Comparison of ENCODE assay signal across 9 mouse cellular contexts in the genomic region with DNA sequence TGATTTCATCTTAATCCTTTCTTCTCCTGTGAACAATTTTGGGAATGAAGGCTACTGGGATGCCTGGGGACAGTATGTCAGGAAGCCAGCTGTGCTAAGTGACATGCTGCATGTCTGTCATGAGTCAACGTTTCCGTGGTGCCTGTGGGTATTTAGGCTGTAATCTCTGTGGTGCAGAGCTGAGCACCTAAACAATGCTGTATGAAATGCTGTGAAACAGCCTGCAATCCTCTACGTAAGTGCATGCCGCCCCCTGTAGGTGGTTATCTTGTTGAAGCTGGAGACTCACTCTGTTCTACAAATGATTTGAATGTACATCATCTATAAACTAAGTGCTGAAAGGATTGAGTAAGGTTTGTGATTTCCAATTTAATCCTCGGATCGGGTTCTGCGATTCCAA. TPM values are rescaled to one million over a fixed set of nuclear protein-coding genes. Genes with fewer than 3 reads are reported as not detected.
DNase-seq lines count a peak whose midpoint lies in the region; ATAC-seq lines count a peak whose summit lies in the region.
"Had no signal": no experiment of that assay in that cellular context is flagged by ENCODE, and none has a peak within 500 bp of the region (broad histone marks: within the 10 kb centered on the region; RNA-seq: fewer than 3 reads in every experiment).

No protein-coding gene starts in this region.

- WGBS in intestine, embryonic 14.5 days = 48% methylated on average over 7 of the region's 7 CpGs
- WGBS in intestine, embryonic 15.5 days = 42% methylated on average over 7 of the region's 7 CpGs

- H3K27me3 ChIP-seq in intestine, embryonic 14.5 days (replicated peaks; ENCODE audit: control insufficient read depth, insufficient read depth, low read length) = no peaks in the 10 kb centered on the region
- H3K27me3 ChIP-seq in intestine, embryonic 15.5 days (replicated peaks) = no peaks in the 10 kb centered on the region
- H3K27me3 ChIP-seq: lung, embryonic 15.5 days had no signal

- no peaks in the 10 kb centered on the region for H3K4me1 ChIP-seq in intestine, embryonic 14.5 days (replicated peaks; ENCODE audit: control insufficient read depth, insufficient read depth, low read length)
- H3K4me1 ChIP-seq in intestine, embryonic 15.5 days (replicated peaks) = no peaks in the 10 kb centered on the region
- H3K4me1 ChIP-seq: lung, embryonic 15.5 days had no signal

- intact Hi-C loops in left cerebral cortex, postnatal 14 days (cut with DNase I) = loop anchor here (5.0 kb wide), 1 partner anchor 269 kb away; no protein-coding TSS in a partner anchor

- no peak overlapping the region for H3K27ac ChIP-seq in intestine, embryonic 14.5 days (ENCODE audit: low read depth)
- H3K27ac ChIP-seq in intestine, embryonic 15.5 days = no peak overlapping the region
- H3K27ac ChIP-seq: lung, embryonic 15.5 days had no signal

- H3K36me3 ChIP-seq in intestine, embryonic 14.5 days (ENCODE audit: control insufficient read depth, insufficient read depth, low read length) = no peaks in the 10 kb centered on the region
- H3K36me3 ChIP-seq in intestine, embryonic 15.5 days = no peaks in the 10 kb centered on the region
- H3K36me3 ChIP-seq: lung, embryonic 15.5 days had no signal

- H3K9ac ChIP-seq in intestine, embryonic 14.5 days (ENCODE audit: low read length) = no peak overlapping the region
- no peak overlapping the region for H3K9ac ChIP-seq in intestine, embryonic 15.5 days
- H3K9ac ChIP-seq: lung, embryonic 15.5 days had no signal

- H3K9me3 ChIP-seq in intestine, embryonic 14.5 days (ENCODE audit: control insufficient read depth, low read length) = no peaks in the 10 kb centered on the region
- no peaks in the 10 kb centered on the region for H3K9me3 ChIP-seq in intestine, embryonic 15.5 days
- H3K9me3 ChIP-seq: lung, embryonic 15.5 days had no signal

- DNase-seq in intestine, embryonic 14.5 days (ENCODE audit: low spot score) = peak; percentile 72
- DNase-seq in R1 (ENCODE audit: low read depth, low spot score) = peak; percentile 50
- DNase-seq in embryo, embryonic 10.5 days (ENCODE audit: low spot score) = peak; percentile 78
- peak; percentile 70 for DNase-seq in heart, postnatal 4 days
- peak; percentile 66 to 76 for DNase-seq in left cerebral cortex, postnatal 14 days (ENCODE audit: low spot score in 2 of 2)
- DNase-seq in thymus, adult 18-20 months = peak; percentile 7 to 10

- no peak overlapping the region for H3K4me3 ChIP-seq in intestine, embryonic 14.5 days (ENCODE audit: low read depth, low read length)
- no peak overlapping the region for H3K4me3 ChIP-seq in intestine, embryonic 15.5 days (replicated peaks)
- H3K4me3 ChIP-seq: lung, embryonic 15.5 days had no signal

- no peak overlapping the region for H3K4me2 ChIP-seq in intestine, embryonic 14.5 days (ENCODE audit: low read length)
- H3K4me2 ChIP-seq in intestine, embryonic 15.5 days (replicated peaks) = no peak overlapping the region
- H3K4me2 ChIP-seq: lung, embryonic 15.5 days had no signal

- ATAC-seq in intestine, embryonic 14.5 days (replicated peaks; ENCODE audit: low FRiP score, low TSS enrichment, low read depth) = no peak
- no peak; the same call in 1 of the 2 replicates for ATAC-seq in intestine, embryonic 15.5 days
- ATAC-seq in monocyte, adult 5-6 weeks (replicated peaks; ENCODE audit: insufficient number of reproducible peaks, low FRiP score, low TSS enrichment, poor library complexity, severe bottlenecking) = peak; percentile 61; the same call in 1 of the 2 replicates

RNA-seq across cellular contexts. Expression of gene Plekhm3, which starts 29.5 kb away (rescaled TPM):
- polyA plus RNA-seq in intestine, embryonic 14.5 days (2014; fragmentation: Nextera tagmentation; extraction: Ambion mirVana) = 8.2 and 8.3 TPM in 2 replicates
- 4.7 and 5.9 TPM in 2 replicates for polyA plus RNA-seq in intestine, embryonic 15.5 days (2015; fragmentation: Nextera tagmentation; extraction: Ambion mirVana)
- total RNA-seq in heart, postnatal 4 days (2021) = 10 to 100 TPM in 1 of 2 experiments, 1 to 10 TPM in 1; 8.3 to 10.2 TPM
- 10 to 100 TPM; 29.5 to 30.0 TPM for total RNA-seq in left cerebral cortex, postnatal 14 days (2021)
- 34.9 to 63.1 TPM (median 38.9 TPM) in 3 replicates for total RNA-seq in monocyte, adult 5-6 weeks (2017)

RNA-seq across cellular contexts. Expression of gene Akr1cl, which starts 46.4 kb away (rescaled TPM):
- 0.24 TPM in 1 of 2 replicates, not detected in the other for polyA plus RNA-seq in intestine, embryonic 14.5 days (2014; fragmentation: Nextera tagmentation; extraction: Ambion mirVana)
- polyA plus RNA-seq in intestine, embryonic 15.5 days (2015; fragmentation: Nextera tagmentation; extraction: Ambion mirVana) = 0.49 and 2.0 TPM in 2 replicates
- total RNA-seq in heart, postnatal 4 days (2021) = under 1 TPM; 0.52 to 0.55 TPM
- total RNA-seq in left cerebral cortex, postnatal 14 days (2021) = not detected
- total RNA-seq in monocyte, adult 5-6 weeks (2017) = not detected in 3 replicates

Comparison
In these comparisons a context has a peak if more than half of its experiments do, and no peak if none do; other contexts are left out.
1. DNase-seq: peak in every context shown above with its lines; median percentile 78 in embryo, embryonic 10.5 days; 72 in intestine, embryonic 14.5 days; 71 in left cerebral cortex, postnatal 14 days; 70 in heart, postnatal 4 days; 50 in R1; 8 in thymus, adult 18-20 months.